Mouse (Mus musculus): ENCODE measurements at regions not wholly inside any gene's neighbourhood (a gene's known extent, or its start where the extent isn't known, plus 50 kb on each side); places are given as distances from the start of the nearest gene placed in this dataset.
A peak's percentile ranks its signal among the peaks of the same experiment; 100 is the strongest.

DNA sequence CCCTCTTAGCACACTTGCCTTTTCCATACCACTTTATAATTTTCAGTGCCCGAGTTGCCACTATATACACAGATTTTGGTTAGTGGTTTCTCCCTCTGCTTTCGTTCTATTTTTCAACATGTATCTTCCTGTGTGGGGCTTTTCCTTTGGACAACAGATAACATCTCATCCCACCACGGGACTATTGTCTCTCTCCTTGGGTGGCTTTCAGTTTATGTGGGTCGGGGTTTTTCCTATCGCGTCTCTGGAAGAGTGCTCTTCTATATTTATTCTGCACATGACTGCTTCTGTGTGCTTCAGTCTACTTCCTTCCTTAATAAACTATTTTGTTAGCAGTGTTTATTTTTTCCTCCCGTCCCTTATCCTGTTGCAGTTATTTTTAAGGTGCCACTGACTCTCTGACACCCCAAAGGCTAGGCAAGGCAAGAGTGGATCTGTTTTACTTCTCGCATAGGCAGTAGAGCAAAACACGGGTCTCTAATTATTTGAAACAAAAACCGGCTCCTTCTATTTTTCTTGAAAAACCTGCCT, 105.4 kb downstream of the Tmco5 start:
- Histone ChIP-seq H3K4me2 (no peak overlapping the region), H3K36me3 (replicated peaks) (no peaks in the 10 kb centered on the region), H3K9ac (no peak overlapping the region), H3K9me3 (no peaks in the 10 kb centered on the region), H3K27ac (no peak overlapping the region), H3K27me3 (no peaks in the 10 kb centered on the region), H3K4me3 (replicated peaks) (no peak overlapping the region), H3K4me1 (peaks cover 15% of the 10 kb centered on the region)
- ATAC-seq (ENCODE audit: low FRiP score) = no peak
- 86% methylated on average over 10 of the region's 10 CpGs for WGBS

DNA sequence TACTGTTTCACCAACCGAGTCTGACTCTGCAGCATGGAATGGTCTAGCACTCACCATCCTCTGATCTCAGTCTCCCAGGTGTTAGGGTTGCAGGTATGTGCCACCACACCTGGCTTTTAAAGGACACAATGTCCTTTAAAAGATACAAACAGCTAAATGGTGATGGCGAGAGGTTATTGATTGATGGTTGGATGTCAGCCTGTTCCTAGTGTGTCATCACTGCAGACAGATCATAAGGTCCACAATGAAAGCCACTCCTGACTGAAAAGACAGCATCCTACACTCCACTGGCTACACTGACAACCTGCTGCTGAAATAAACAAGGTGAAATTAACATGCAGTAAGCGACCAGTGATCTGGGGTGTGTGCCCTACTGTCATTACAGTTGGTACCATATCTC, 106.1 kb downstream of the Tmco5 start:
- Histone ChIP-seq H3K27ac (no peak overlapping the region), H3K4me3 (replicated peaks) (no peak overlapping the region), H3K27me3 (no peaks in the 10 kb centered on the region), H3K36me3 (replicated peaks) (no peaks in the 10 kb centered on the region), H3K4me2 (no peak overlapping the region), H3K9me3 (no peaks in the 10 kb centered on the region), H3K9ac (no peak overlapping the region), H3K4me1 (peaks cover 13% of the 10 kb centered on the region)
- no peak for ATAC-seq (ENCODE audit: low FRiP score)
- 81% methylated on average over 3 of the region's 3 CpGs for WGBS

DNA sequence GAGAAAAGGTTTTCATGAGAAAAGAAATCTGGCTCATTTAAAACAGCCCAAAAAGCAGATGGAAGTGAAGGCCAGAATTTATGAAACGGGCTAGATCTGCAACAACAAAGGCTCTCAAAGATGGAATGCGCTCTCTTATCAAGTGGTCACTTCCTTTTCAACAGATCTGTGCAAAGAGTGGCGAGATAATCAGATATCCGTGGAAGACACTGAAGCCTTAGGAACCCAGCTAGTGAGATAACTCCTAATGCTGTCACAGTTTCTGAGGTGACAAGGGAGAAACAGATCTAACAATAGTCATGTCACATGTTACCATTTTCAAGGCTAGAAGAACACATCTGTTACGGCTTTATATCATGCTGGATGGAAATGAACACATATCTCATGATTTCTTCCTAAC, 107.1 kb downstream of the Tmco5 start:
- Histone ChIP-seq H3K4me2 (no peak overlapping the region), H3K9ac (no peak overlapping the region), H3K9me3 (no peaks in the 10 kb centered on the region), H3K27me3 (no peaks in the 10 kb centered on the region), H3K36me3 (replicated peaks) (no peaks in the 10 kb centered on the region), H3K4me1 (peaks cover 3% of the 10 kb centered on the region), H3K27ac (no peak overlapping the region), H3K4me3 (replicated peaks) (no peak overlapping the region)
- no peak for ATAC-seq (ENCODE audit: low FRiP score)
- 76% methylated on average over 5 of the region's 5 CpGs for WGBS

- H3K27me3 ChIP-seq = no peaks in the 10 kb centered on the region
- H3K4me1 ChIP-seq = no peaks in the 10 kb centered on the region
- H3K36me3 ChIP-seq (replicated peaks) = no peaks in the 10 kb centered on the region
- 88% methylated on average over 8 of the region's 8 CpGs for WGBS
- H3K9ac ChIP-seq = no peak overlapping the region
- no peaks in the 10 kb centered on the region for H3K9me3 ChIP-seq
- no peak overlapping the region for H3K4me3 ChIP-seq (replicated peaks)
- H3K4me2 ChIP-seq = no peak overlapping the region
- ATAC-seq (ENCODE audit: low FRiP score) = no peak
- H3K27ac ChIP-seq = no peak overlapping the region
Measured at GRCm38 (mm10) chr2:116988953-116989674, 110.6 kb downstream of the Tmco5 start.

- no peak overlapping the region for H3K4me3 ChIP-seq (replicated peaks)
- H3K9me3 ChIP-seq = no peaks in the 10 kb centered on the region
- no peak for ATAC-seq (ENCODE audit: low FRiP score)
- no peak overlapping the region for H3K9ac ChIP-seq
- H3K36me3 ChIP-seq (replicated peaks) = no peaks in the 10 kb centered on the region
- H3K27me3 ChIP-seq = no peaks in the 10 kb centered on the region
- 87% methylated on average over 1 of the region's 1 CpGs for WGBS
- no peak overlapping the region for H3K4me2 ChIP-seq
- no peak overlapping the region for H3K27ac ChIP-seq
- H3K4me1 ChIP-seq = no peaks in the 10 kb centered on the region
Measured at GRCm38 (mm10) chr2:116990106-116990505, 111.6 kb downstream of the Tmco5 start.

GRCm38 (mm10) chr2:116991561-116992042, 113.1 kb downstream of the Tmco5 start:
- H3K9me3 ChIP-seq = no peaks in the 10 kb centered on the region
- H3K9ac ChIP-seq = no peak overlapping the region
- peaks cover 4% of the 10 kb centered on the region; the same call in 1 of the 2 replicates for H3K4me1 ChIP-seq
- no peak overlapping the region for H3K27ac ChIP-seq
- H3K4me3 ChIP-seq (replicated peaks) = no peak overlapping the region
- no peaks in the 10 kb centered on the region for H3K36me3 ChIP-seq (replicated peaks)
- no peaks in the 10 kb centered on the region for H3K27me3 ChIP-seq
- no peak overlapping the region for H3K4me2 ChIP-seq
- 44% methylated on average over 6 of the region's 6 CpGs for WGBS
- ATAC-seq (ENCODE audit: low FRiP score) = no peak

GRCm38 (mm10) chr2:116993724-116994123, 115.2 kb downstream of the Tmco5 start:
- WGBS = 90% methylated on average over 4 of the region's 4 CpGs
- Histone ChIP-seq H3K36me3 (replicated peaks) (no peaks in the 10 kb centered on the region), H3K9me3 (no peaks in the 10 kb centered on the region), H3K27ac (no peak overlapping the region), H3K27me3 (no peaks in the 10 kb centered on the region), H3K4me3 (replicated peaks) (no peak overlapping the region), H3K4me2 (no peak overlapping the region), H3K9ac (no peak overlapping the region), H3K4me1 (peaks cover 4% of the 10 kb centered on the region; the same call in 1 of the 2 replicates)
- ATAC-seq (ENCODE audit: low FRiP score) = no peak

DNA sequence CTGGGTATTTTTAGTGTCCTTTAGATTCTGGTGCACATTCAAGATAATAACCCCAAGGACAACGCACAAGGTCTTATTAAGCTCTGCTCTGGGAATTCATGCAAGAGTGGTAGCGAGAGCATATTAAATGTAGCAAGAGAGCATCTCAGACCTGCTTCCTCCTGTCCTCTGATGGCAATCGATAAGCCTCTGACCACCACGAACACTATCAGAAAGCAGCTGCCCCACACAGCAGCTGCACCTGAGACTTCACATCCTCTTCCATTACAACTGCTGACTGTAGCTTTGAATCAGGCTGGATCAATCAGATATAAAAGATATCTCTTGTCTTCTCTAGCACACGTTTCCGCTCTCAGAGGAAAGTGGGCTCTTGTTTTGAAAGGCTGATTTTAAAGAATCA, 117.8 kb downstream of the Tmco5 start:
- Histone ChIP-seq H3K4me2 (no peak overlapping the region), H3K36me3 (replicated peaks) (no peaks in the 10 kb centered on the region), H3K27ac (0 out of 2 replicates have a peak overlapping the region, but pooled peaks have one; percentile 31), H3K4me1 (peaks cover 4% of the 10 kb centered on the region; the same call in 1 of the 2 replicates), H3K4me3 (replicated peaks) (no peak overlapping the region), H3K9ac (no peak overlapping the region), H3K9me3 (no peaks in the 10 kb centered on the region), H3K27me3 (no peaks in the 10 kb centered on the region)
- ATAC-seq (ENCODE audit: low FRiP score) = no peak
- WGBS = 58% methylated on average over 6 of the region's 6 CpGs

GRCm38 (mm10) chr2:116998822-116999221, 120.3 kb downstream of the Tmco5 start:
- 87% methylated on average over 1 of the region's 1 CpGs for WGBS
- no peaks in the 10 kb centered on the region for H3K9me3 ChIP-seq
- no peaks in the 10 kb centered on the region for H3K27me3 ChIP-seq
- no peak overlapping the region for H3K4me3 ChIP-seq (replicated peaks)
- H3K27ac ChIP-seq = no peak overlapping the region
- ATAC-seq (ENCODE audit: low FRiP score) = no peak
- H3K4me1 ChIP-seq = peaks cover 4% of the 10 kb centered on the region; the same call in 1 of the 2 replicates
- no peak overlapping the region for H3K4me2 ChIP-seq
- H3K36me3 ChIP-seq (replicated peaks) = no peaks in the 10 kb centered on the region
- H3K9ac ChIP-seq = no peak overlapping the region

- Histone ChIP-seq H3K27me3 (no peaks in the 10 kb centered on the region), H3K9ac (no peak overlapping the region), H3K9me3 (no peaks in the 10 kb centered on the region), H3K4me2 (no peak overlapping the region), H3K4me3 (replicated peaks) (no peak overlapping the region), H3K36me3 (replicated peaks) (no peaks in the 10 kb centered on the region), H3K4me1 (peaks cover 4% of the 10 kb centered on the region; the same call in 1 of the 2 replicates), H3K27ac (no peak overlapping the region)
- ATAC-seq (ENCODE audit: low FRiP score) = no peak
- WGBS = 81% methylated on average over 5 of the region's 5 CpGs
Measured at GRCm38 (mm10) chr2:116999592-116999991, 121.1 kb downstream of the Tmco5 start.

- Histone ChIP-seq H3K27ac (no peak overlapping the region), H3K27me3 (no peaks in the 10 kb centered on the region), H3K9me3 (no peaks in the 10 kb centered on the region), H3K9ac (no peak overlapping the region), H3K4me1 (no peaks in the 10 kb centered on the region), H3K4me3 (replicated peaks) (no peak overlapping the region), H3K4me2 (no peak overlapping the region), H3K36me3 (replicated peaks) (no peaks in the 10 kb centered on the region)
- WGBS = 90% methylated on average over 2 of the region's 2 CpGs
- ATAC-seq (ENCODE audit: low FRiP score) = no peak
Measured at GRCm38 (mm10) chr2:117003976-117004375, 117.2 kb upstream of the Spred1 start.

- Histone ChIP-seq H3K9ac (no peak overlapping the region), H3K9me3 (no peaks in the 10 kb centered on the region), H3K4me2 (no peak overlapping the region), H3K27me3 (no peaks in the 10 kb centered on the region), H3K27ac (no peak overlapping the region), H3K36me3 (replicated peaks) (no peaks in the 10 kb centered on the region), H3K4me3 (replicated peaks) (no peak overlapping the region), H3K4me1 (no peaks in the 10 kb centered on the region)
- 98% methylated on average over 2 of the region's 2 CpGs for WGBS
- ATAC-seq (ENCODE audit: low FRiP score) = no peak
Measured at GRCm38 (mm10) chr2:117006846-117007245, 114.3 kb upstream of the Spred1 start.

- Histone ChIP-seq H3K4me2 (no peak overlapping the region), H3K9me3 (no peaks in the 10 kb centered on the region)
- no peak for ATAC-seq (ENCODE audit: low FRiP score)
Measured at GRCm38 (mm10) chr2:117008922-117009321, 112.3 kb upstream of the Spred1 start.

More at GRCm38 (mm10) chr2:117008922-117009321, 112.3 kb upstream of the Spred1 start:
- Histone ChIP-seq H3K36me3 (replicated peaks) (no peaks in the 10 kb centered on the region), H3K4me3 (replicated peaks) (no peak overlapping the region), H3K27ac (no peak overlapping the region), H3K9ac (no peak overlapping the region), H3K27me3 (no peaks in the 10 kb centered on the region), H3K4me1 (no peaks in the 10 kb centered on the region)

Measured in forebrain, embryonic 12.5 days (tissue).